Mouse (Mus musculus) erythroblast, embryonic 14.5 days (primary cell): ENCODE results near the gene Ifnar2. TPM values are rescaled to one million over a fixed set of nuclear protein-coding genes. Genes with fewer than 3 reads are reported as not detected.

Source experiments
- H3K27me3 ChIP-seq: 2 replicates; pipeline ENCODE4 v1.6.1; 2012; ENCODE audit warnings: inconsistent platforms; ENCODE audit not compliant: control insufficient read depth
- H3K36me3 ChIP-seq: 2 replicates; pipeline ENCODE4 v1.6.1; 2012; ENCODE audit warnings: mild to moderate bottlenecking, inconsistent platforms; ENCODE audit not compliant: control insufficient read depth
- H3K4me1 ChIP-seq: 2 replicates; pipeline ENCODE4 v1.6.1; 2012; ENCODE audit warnings: inconsistent platforms; ENCODE audit not compliant: control insufficient read depth
- H3K4me3 ChIP-seq: replicated peaks from 2 replicates; pipeline ENCODE3; 2012; ENCODE audit warnings: moderate library complexity, mild to moderate bottlenecking, inconsistent platforms
- H3K9me3 ChIP-seq: 2 replicates; pipeline ENCODE4 v1.6.1; 2012; ENCODE audit warnings: low read length, inconsistent platforms, mixed read lengths; ENCODE audit not compliant: control insufficient read depth
- GATA1 ChIP-seq: IDR thresholded peaks from 2 replicates; pipeline ENCODE4 v1.6.1; 2012; ENCODE audit warnings: low read length, inconsistent platforms, mixed read lengths
- TAL1 ChIP-seq: IDR thresholded peaks from 3 replicates; pipeline ENCODE4 v1.6.1; 2012; ENCODE audit warnings: low read length, inconsistent platforms, mixed read lengths
- polyA plus RNA-seq: library from polyadenylated mRNA; stranded (reverse); fragments of >175 nt; gene quantifications from 2 replicates; pipeline ENCODE4 v1.2.3, GENCODE M21; 2012

Gene Ifnar2
- polyA plus RNA-seq, 1 experiment, result 7.3 TPM

DNA sequence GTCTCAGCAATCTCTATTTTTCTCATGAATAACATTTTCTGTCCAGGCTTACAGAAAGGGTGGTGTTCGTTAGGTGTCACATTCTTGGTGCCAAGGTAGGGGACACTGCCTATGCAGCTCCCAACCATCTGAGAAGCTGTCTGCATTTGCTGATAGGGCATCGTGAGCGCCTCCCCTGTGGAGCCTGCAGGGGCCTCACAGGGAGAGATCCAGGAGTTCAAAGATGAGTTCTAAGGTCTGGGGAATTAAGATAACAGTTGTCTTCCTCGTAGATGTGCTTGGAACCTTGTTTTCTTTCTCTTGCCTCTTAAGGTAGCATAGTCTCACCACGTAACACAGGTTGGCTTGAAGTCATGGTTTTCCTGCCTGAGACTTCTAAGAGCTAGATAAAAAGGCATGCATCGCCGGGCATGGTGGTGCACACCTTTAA, 69.2 kb downstream of the Ifnar2 start:
- Histone ChIP-seq H3K27me3 (no peaks in the 10 kb centered on the region), H3K4me3 (peak overlapping the region; percentile 54), H3K4me1 (peaks cover 93% of the 10 kb centered on the region), H3K36me3 (peaks cover 34% of the 10 kb centered on the region), H3K9me3 (peaks cover 8% of the 10 kb centered on the region)
- TF ChIP-seq TAL1, result peak; percentile 92
- peak; percentile 93 for TF ChIP-seq GATA1

DNA sequence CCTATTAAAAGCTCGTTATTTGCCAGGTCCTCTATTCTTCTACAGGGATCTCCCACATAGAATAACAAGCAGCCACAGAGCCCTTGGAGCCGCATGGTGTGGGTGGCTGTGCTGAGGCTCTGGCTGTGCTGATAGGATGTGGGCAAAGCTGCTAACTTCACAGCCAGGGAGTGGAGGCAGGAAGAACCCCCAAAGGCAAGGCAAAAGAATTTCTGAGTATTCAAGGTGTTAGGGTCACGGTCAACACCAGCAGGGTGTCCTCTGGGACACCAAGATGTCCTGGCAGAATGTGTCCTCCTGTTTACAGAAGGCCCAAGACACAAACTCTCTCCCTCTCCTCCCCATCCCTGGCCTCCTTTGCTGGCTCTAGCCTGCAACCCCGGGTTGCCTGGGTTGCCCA, 69.9 kb downstream of the Ifnar2 start:
- no peak for TF ChIP-seq TAL1
- TF ChIP-seq GATA1, result no peak
- no peaks in the 10 kb centered on the region for H3K27me3 ChIP-seq
- H3K4me3 ChIP-seq, result peak overlapping the region; percentile 54
- H3K4me1 ChIP-seq, result peaks cover 96% of the 10 kb centered on the region
- peaks cover 8% of the 10 kb centered on the region for H3K9me3 ChIP-seq
- peaks cover 38% of the 10 kb centered on the region for H3K36me3 ChIP-seq

DNA sequence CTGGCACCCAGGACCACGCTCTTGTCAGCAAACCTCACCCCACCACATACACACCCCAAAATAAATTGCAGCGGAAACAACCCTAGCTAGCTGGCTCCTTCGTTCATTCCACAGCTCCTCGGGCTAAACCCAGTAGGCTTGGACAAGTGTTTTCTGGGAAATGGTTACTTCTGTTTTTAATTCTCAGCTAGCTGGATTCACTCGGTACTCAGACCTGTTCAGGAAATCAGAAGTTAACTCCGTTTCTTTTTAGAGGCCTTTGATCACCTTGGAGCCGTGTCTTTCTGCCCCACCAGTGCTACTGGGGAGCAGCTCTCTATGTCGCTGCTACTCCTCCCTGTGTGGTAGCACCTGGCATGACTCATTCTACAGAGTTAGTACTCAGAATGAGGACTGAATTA, 70.6 kb downstream of the Ifnar2 start:
- Histone ChIP-seq H3K4me1 (peaks cover 96% of the 10 kb centered on the region), H3K9me3 (peaks cover 8% of the 10 kb centered on the region), H3K36me3 (peaks cover 37% of the 10 kb centered on the region), H3K4me3 (peak overlapping the region; percentile 54), H3K27me3 (no peaks in the 10 kb centered on the region)
- TF ChIP-seq TAL1 (no peak), GATA1 (no peak)

DNA sequence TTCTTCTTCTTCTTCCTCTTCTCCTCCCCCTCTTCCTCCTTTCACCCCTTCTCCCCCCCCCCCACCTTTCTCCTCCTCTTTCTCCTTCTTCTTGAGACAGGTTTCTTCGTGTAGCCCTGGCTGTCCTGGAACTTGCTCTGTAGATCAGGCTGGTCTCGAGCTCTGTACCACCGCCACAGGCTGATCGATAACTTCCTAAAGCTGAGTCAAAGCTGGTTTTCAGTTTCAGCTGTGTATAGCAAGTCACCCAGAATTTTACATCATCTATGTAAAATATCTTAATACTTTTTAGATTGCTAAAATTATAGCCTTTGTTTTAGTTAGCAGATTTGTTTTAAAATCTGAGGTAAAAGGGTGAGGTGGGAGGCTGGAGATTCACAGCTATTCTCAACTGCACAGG, 72.3 kb downstream of the Ifnar2 start:
- Histone ChIP-seq H3K4me1 (peaks cover 96% of the 10 kb centered on the region), H3K4me3 (no peak overlapping the region), H3K36me3 (peaks cover 29% of the 10 kb centered on the region), H3K9me3 (peaks cover 8% of the 10 kb centered on the region), H3K27me3 (no peaks in the 10 kb centered on the region)
- TF ChIP-seq TAL1, result no peak
- no peak for TF ChIP-seq GATA1

DNA sequence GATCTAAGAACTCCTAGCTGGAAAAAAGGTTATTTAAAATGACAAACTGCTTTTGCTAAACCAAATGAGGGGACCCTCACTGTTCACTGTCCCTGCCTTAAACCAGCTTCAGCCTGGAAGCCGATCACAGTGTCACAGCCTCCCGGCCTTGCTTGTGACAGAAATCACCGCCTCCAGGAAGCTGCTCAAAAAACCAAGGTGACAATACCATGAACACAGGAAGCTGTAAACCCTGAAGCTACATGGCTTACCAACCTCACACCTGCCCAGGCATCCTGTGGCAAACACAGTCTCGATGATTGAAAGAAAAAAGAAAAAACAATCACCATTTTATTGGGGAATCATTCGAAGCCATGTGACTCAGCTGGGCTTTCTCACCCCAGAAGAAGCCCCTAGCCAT, 73.0 kb downstream of the Ifnar2 start:
- Histone ChIP-seq H3K27me3 (no peaks in the 10 kb centered on the region), H3K36me3 (peaks cover 29% of the 10 kb centered on the region), H3K4me3 (no peak overlapping the region), H3K4me1 (peaks cover 96% of the 10 kb centered on the region), H3K9me3 (peaks cover 8% of the 10 kb centered on the region)
- no peak for TF ChIP-seq TAL1

DNA sequence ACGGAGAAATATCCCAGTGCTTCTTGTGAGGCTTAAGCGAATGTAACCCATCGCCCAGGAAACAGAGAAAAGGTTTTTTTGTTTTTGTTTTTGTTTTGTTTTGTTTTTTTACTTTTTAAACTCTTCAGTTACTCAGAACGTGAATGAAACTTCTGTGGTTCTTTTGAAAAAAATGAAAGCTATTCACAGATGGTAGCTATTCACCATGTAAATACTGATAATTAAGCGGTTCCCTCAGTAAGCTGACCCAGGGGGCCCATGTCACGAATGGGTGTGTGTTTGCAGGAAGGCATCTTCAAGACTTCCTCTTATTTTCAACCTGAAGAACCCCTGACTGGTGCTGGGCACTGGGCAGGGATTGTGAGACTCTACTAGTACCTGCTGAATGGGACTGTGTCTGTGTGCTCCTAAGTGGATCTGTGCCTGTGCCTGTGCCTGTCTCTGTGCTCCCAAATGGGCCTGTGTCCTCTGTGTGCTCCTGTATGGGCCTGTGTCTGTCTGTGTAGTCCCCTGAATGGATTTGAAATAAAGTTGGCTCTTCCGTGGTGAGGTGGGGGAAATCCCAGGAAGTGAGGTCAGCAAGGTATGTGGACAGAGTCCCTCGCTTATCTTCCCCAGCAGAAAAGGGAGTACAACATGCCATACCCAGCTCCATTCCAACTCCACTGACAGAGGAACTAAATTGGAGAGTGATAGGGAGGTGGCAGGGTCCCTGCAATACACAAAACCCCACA, 74.4 kb downstream of the Ifnar2 start:
- Histone ChIP-seq H3K4me3 (no peak overlapping the region), H3K27me3 (no peaks in the 10 kb centered on the region), H3K36me3 (peaks cover 29% of the 10 kb centered on the region), H3K9me3 (peaks cover 8% of the 10 kb centered on the region), H3K4me1 (peaks cover 91% of the 10 kb centered on the region)
- no peak for TF ChIP-seq TAL1
- no peak for TF ChIP-seq GATA1

DNA sequence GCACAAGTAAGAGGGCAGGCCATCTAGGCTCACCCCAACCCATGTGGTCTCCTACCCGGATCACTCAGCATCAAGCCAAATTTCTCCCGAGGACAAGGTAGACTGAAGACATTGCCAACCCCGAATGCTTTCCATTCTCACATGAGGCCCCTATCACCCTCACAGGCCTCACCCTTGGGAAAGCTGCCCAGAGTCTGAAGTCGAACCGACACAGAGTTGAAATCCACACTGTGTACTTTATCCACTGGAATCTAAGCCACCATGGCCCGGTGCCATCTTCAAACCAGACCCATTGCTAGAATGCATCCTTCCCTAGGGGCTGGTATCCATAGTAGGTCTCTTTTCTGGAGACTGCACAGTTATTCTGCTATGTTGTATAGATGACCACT, 74.9 kb downstream of the Ifnar2 start:
- H3K27me3 ChIP-seq, result no peaks in the 10 kb centered on the region
- TF ChIP-seq TAL1 (no peak), GATA1 (no peak)
- H3K4me3 ChIP-seq, result no peak overlapping the region
- H3K9me3 ChIP-seq, result peaks cover 8% of the 10 kb centered on the region
- H3K36me3 ChIP-seq, result peaks cover 28% of the 10 kb centered on the region
- peaks cover 91% of the 10 kb centered on the region for H3K4me1 ChIP-seq

DNA sequence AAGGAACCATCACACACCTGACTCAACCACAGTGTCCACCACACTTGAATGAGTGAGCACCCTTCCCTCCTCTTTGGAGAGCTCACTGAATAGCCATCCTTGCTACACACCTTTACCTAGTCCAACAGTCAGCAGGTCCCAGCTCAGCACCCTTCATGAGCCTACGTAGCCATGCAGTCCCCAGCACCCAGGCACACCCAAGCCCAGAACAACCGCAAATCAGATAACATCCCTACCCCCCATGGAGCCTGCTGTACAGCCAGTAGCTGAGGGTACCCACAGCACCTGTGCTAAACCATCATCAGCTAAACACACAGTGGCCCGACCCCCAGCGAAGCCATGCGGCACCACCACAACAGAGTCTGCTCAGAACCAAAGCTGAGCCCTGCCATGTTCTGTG, 75.5 kb downstream of the Ifnar2 start:
- Histone ChIP-seq H3K36me3 (peaks cover 23% of the 10 kb centered on the region), H3K27me3 (no peaks in the 10 kb centered on the region), H3K4me3 (no peak overlapping the region), H3K4me1 (peaks cover 89% of the 10 kb centered on the region), H3K9me3 (peaks cover 8% of the 10 kb centered on the region)
- peak; percentile 84 for TF ChIP-seq GATA1
- no peak for TF ChIP-seq TAL1

DNA sequence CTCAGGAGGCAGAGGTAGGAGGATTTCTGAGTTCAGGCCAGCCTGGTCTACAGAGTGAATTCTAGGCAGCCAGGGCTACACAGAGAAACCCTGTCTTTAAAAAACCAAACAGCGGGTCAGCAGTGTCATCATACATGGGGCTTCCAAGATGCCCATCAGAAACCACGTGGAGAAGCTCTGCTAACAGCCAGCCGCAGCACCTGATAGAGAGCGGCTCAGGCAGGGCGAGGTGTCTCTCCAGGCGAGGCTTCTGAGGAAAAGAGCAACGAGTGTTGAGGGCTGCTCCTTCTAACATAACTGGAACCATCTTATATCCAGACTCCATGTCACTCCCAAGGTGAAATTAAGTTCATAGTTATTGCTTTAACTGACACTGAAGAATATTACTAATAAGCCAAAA, 76.3 kb downstream of the Ifnar2 start:
- Histone ChIP-seq H3K4me1 (peaks cover 83% of the 10 kb centered on the region), H3K36me3 (peaks cover 16% of the 10 kb centered on the region), H3K4me3 (no peak overlapping the region), H3K9me3 (peaks cover 5% of the 10 kb centered on the region), H3K27me3 (no peaks in the 10 kb centered on the region)
- TF ChIP-seq GATA1, result no peak
- TF ChIP-seq TAL1, result no peak
